Mouse (Mus musculus): ENCODE data around the gene Pde2a. TPM values are rescaled to one million over a fixed set of nuclear protein-coding genes. Genes with fewer than 3 reads are reported as not detected.

Gene Pde2a
- polyA plus RNA-seq, 1 experiment from 2014 or later = 33.5 TPM

DNA sequence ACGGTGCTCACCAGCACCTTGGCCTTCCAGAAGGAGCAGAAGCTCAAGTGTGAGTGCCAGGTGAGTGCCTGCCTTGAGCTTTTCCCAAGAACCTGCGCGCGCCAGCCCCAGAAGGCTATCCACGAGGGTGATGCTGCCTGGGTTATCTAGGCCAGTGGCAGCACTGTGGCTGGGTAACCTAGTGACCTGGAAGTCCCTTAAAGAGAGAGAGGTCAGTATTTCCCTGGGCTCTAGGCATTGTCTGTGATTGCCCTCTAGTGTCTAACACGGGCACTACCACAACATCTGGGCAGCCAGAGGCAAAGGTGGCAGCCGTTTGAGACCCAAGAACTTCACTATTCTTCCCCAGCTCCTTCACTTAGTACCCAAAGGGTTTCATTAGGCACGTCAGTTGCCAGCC, 81.9 kb downstream of the Pde2a start:
- Histone ChIP-seq H3K9ac (ENCODE audit: low read depth, low read length) (no peak overlapping the region), H3K4me1 (ENCODE audit: control insufficient read depth, insufficient read depth, low read depth, low read length) (peaks cover 4% of the 10 kb centered on the region; the same call in 1 of the 2 replicates), H3K9me3 (ENCODE audit: control insufficient read depth, low read length) (no peaks in the 10 kb centered on the region), H3K36me3 (ENCODE audit: control insufficient read depth, insufficient read depth, low read length) (0 out of 2 replicates have a peak, but pooled peaks cover 2% of the 10 kb centered on the region), H3K27ac (ENCODE audit: low read depth, low read length) (no peak overlapping the region), H3K4me3 (ENCODE audit: low read length) (no peak overlapping the region), H3K4me2 (ENCODE audit: low read length) (no peak overlapping the region), H3K27me3 (replicated peaks; ENCODE audit: control insufficient read depth, insufficient read depth, low read length) (peaks cover 20% of the 10 kb centered on the region)
- ATAC-seq = 0 out of 2 replicates have a peak, but pooled peaks have one; percentile 40
- WGBS = 21% methylated on average over 8 of the region's 8 CpGs

DNA sequence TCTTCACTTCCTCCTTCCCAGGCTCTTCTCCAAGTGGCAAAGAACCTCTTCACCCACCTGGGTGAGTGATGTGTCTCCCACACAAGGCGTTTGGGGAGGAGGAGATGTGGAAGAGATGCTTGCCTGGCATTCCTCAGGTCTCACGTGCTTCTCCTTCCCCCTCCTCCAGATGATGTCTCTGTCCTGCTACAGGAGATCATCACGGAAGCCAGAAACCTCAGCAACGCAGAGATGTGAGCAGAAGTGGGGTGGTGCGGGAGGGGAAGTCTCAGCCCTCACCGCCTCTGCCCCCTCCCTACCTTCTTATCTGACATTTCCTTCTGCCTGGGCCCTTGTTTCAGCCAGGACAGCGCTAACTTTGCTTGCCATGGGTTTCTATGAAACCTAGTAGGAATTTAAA, 82.3 kb downstream of the Pde2a start:
- 54% methylated on average over 7 of the region's 7 CpGs for WGBS
- no peaks in the 10 kb centered on the region for H3K9me3 ChIP-seq (ENCODE audit: control insufficient read depth, low read length)
- H3K27me3 ChIP-seq (replicated peaks; ENCODE audit: control insufficient read depth, insufficient read depth, low read length) = peaks cover 20% of the 10 kb centered on the region
- H3K9ac ChIP-seq (ENCODE audit: low read depth, low read length) = no peak overlapping the region
- 0 out of 2 replicates have a peak, but pooled peaks cover 2% of the 10 kb centered on the region for H3K36me3 ChIP-seq (ENCODE audit: control insufficient read depth, insufficient read depth, low read length)
- no peak overlapping the region for H3K4me3 ChIP-seq (ENCODE audit: low read length)
- no peak for ATAC-seq
- no peak overlapping the region for H3K27ac ChIP-seq (ENCODE audit: low read depth, low read length)
- H3K4me1 ChIP-seq (ENCODE audit: control insufficient read depth, insufficient read depth, low read depth, low read length) = peaks cover 4% of the 10 kb centered on the region; the same call in 1 of the 2 replicates
- no peak overlapping the region for H3K4me2 ChIP-seq (ENCODE audit: low read length)

DNA sequence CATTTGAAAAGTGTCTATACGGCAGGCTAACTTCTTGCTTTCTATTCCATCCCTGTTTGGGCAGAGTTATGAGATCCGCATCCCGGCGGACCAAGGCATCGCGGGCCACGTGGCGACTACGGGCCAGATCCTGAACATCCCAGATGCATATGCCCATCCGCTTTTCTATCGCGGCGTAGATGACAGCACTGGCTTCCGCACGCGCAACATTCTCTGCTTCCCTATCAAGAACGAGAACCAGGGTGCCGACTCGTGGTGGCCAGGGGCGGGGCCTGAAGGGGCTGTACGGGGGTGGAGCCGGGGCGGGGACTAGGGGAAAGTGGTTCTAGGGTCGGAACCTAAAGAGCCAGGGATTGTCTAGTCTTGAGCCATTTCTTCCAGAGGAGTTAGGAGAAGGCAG, 83.0 kb downstream of the Pde2a start:
- Histone ChIP-seq H3K4me2 (ENCODE audit: low read length) (peak overlapping the region; percentile 57), H3K9me3 (ENCODE audit: control insufficient read depth, low read length) (no peaks in the 10 kb centered on the region), H3K36me3 (ENCODE audit: control insufficient read depth, insufficient read depth, low read length) (0 out of 2 replicates have a peak, but pooled peaks cover 2% of the 10 kb centered on the region), H3K27me3 (replicated peaks; ENCODE audit: control insufficient read depth, insufficient read depth, low read length) (peaks cover 20% of the 10 kb centered on the region), H3K4me1 (ENCODE audit: control insufficient read depth, insufficient read depth, low read depth, low read length) (peaks cover 4% of the 10 kb centered on the region; the same call in 1 of the 2 replicates), H3K27ac (ENCODE audit: low read depth, low read length) (no peak overlapping the region), H3K4me3 (ENCODE audit: low read length) (peak overlapping the region; percentile 30), H3K9ac (ENCODE audit: low read depth, low read length) (peak overlapping the region; percentile 41; the same call in 1 of the 2 replicates)
- peak; percentile 43; the same call in 1 of the 2 replicates for ATAC-seq
- WGBS = 9% methylated on average over 24 of the region's 24 CpGs

DNA sequence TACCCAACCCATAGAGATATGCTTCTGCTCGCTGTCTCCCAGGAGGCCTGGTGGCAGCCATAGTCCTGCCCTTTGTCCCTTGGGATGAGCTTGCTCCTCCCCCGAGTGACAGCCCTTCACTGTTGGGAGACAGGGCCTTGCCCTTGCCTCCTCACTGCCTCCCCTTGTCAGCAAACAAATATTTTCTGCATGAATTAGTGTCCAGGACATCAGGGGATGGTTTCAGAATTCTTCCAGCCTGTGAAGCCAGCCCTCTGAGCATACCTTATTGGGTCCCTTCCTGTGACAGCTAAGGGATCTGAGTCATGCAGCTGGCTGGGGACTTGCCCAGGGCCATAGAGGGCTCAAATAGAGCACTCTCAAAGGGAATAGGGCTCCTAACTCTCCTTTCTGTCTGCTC, 87.7 kb downstream of the Pde2a start:
- no peak for ATAC-seq
- H3K9ac ChIP-seq (ENCODE audit: low read depth, low read length) = no peak overlapping the region
- peaks cover 4% of the 10 kb centered on the region; the same call in 1 of the 2 replicates for H3K4me1 ChIP-seq (ENCODE audit: control insufficient read depth, insufficient read depth, low read depth, low read length)
- WGBS = 34% methylated on average over 2 of the region's 2 CpGs
- 0 out of 2 replicates have a peak, but pooled peaks cover 2% of the 10 kb centered on the region for H3K36me3 ChIP-seq (ENCODE audit: control insufficient read depth, insufficient read depth, low read length)
- H3K4me2 ChIP-seq (ENCODE audit: low read length) = no peak overlapping the region
- H3K4me3 ChIP-seq (ENCODE audit: low read length) = no peak overlapping the region
- H3K27me3 ChIP-seq (replicated peaks; ENCODE audit: control insufficient read depth, insufficient read depth, low read length) = peaks cover 9% of the 10 kb centered on the region
- H3K27ac ChIP-seq (ENCODE audit: low read depth, low read length) = no peak overlapping the region
- H3K9me3 ChIP-seq (ENCODE audit: control insufficient read depth, low read length) = no peaks in the 10 kb centered on the region

DNA sequence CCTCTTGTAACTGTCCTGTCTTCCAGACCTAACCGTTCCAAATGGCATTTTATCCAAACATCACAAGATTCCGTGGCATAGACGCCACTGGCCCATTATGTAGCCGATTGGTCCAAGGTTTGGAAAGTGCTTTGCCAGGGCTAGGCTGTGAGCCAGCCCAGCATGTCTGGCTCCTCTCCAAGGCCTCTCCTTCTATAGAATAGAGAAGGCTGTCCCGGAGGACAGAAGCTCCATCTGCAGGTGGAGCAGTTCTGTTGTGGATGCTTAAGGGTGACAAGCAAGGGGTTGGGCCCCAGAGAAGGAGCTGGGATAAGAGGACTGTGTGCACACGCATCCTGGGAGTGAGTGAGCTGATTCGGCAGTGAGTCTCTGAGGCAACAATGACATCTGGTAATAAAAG, 92.2 kb downstream of the Pde2a start:
- Histone ChIP-seq H3K9ac (ENCODE audit: low read depth, low read length) (no peak overlapping the region), H3K4me1 (ENCODE audit: control insufficient read depth, insufficient read depth, low read depth, low read length) (no peaks in the 10 kb centered on the region), H3K4me2 (ENCODE audit: low read length) (no peak overlapping the region), H3K27me3 (replicated peaks; ENCODE audit: control insufficient read depth, insufficient read depth, low read length) (no peaks in the 10 kb centered on the region), H3K4me3 (ENCODE audit: low read length) (no peak overlapping the region), H3K36me3 (ENCODE audit: control insufficient read depth, insufficient read depth, low read length) (no peaks in the 10 kb centered on the region), H3K9me3 (ENCODE audit: control insufficient read depth, low read length) (no peaks in the 10 kb centered on the region), H3K27ac (ENCODE audit: low read depth, low read length) (no peak overlapping the region)
- peak; percentile 63; the same call in 1 of the 2 replicates for ATAC-seq
- 50% methylated on average over 7 of the region's 7 CpGs for WGBS

DNA sequence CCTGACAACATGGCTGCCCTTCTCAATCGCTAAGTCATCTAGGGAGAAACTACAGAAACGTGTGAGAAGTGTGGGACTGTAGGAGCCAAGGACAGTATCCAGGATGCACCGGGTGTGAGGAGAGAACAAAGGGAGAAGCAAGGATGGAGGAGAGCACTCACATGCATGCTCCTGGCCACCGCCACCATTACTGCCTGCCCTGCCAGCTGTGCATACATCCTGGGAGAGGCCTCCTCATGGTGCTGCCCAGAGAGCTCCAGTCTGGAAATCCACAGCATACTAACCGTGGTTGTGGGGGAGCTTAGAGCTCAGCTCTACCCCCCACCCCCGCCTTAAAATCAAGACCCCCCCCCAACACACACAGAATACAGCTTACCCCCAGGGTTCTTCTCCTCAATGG, 93.3 kb downstream of the Pde2a start:
- Histone ChIP-seq H3K9ac (ENCODE audit: low read depth, low read length) (no peak overlapping the region), H3K4me3 (ENCODE audit: low read length) (no peak overlapping the region), H3K27me3 (replicated peaks; ENCODE audit: control insufficient read depth, insufficient read depth, low read length) (no peaks in the 10 kb centered on the region), H3K36me3 (ENCODE audit: control insufficient read depth, insufficient read depth, low read length) (no peaks in the 10 kb centered on the region), H3K4me2 (ENCODE audit: low read length) (no peak overlapping the region), H3K9me3 (ENCODE audit: control insufficient read depth, low read length) (no peaks in the 10 kb centered on the region), H3K27ac (ENCODE audit: low read depth, low read length) (no peak overlapping the region), H3K4me1 (ENCODE audit: control insufficient read depth, insufficient read depth, low read depth, low read length) (no peaks in the 10 kb centered on the region)
- no peak for ATAC-seq
- 71% methylated on average over 6 of the region's 6 CpGs for WGBS

DNA sequence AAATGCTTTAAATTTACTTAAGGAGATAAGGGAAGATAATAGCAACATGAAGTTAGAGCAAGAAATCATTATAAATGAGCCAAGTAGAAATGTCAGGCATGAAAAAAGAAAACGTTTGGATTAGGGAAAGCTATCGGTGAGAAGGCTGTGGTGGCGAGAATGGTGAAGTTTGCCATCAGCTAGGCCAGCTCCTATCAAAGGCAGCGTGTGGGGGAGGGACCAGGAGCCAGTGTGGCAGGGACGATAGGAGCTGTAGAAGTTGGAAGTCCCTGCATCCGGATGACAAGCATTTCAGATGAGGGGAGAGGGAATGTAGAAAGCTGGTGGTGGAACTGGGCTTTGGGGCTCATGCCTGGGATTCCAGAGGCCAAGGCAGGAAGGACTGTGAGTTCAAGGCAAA, 93.8 kb downstream of the Pde2a start:
- no peak overlapping the region; the same call in 1 of the 2 replicates for H3K27ac ChIP-seq (ENCODE audit: low read depth, low read length)
- H3K36me3 ChIP-seq (ENCODE audit: control insufficient read depth, insufficient read depth, low read length) = no peaks in the 10 kb centered on the region
- H3K9ac ChIP-seq (ENCODE audit: low read depth, low read length) = no peak overlapping the region
- 54% methylated on average over 6 of the region's 6 CpGs for WGBS
- ATAC-seq = no peak
- H3K4me2 ChIP-seq (ENCODE audit: low read length) = no peak overlapping the region
- no peak overlapping the region for H3K4me3 ChIP-seq (ENCODE audit: low read length)
- no peaks in the 10 kb centered on the region for H3K4me1 ChIP-seq (ENCODE audit: control insufficient read depth, insufficient read depth, low read depth, low read length)
- H3K27me3 ChIP-seq (replicated peaks; ENCODE audit: control insufficient read depth, insufficient read depth, low read length) = no peaks in the 10 kb centered on the region
- H3K9me3 ChIP-seq (ENCODE audit: control insufficient read depth, low read length) = no peaks in the 10 kb centered on the region

DNA sequence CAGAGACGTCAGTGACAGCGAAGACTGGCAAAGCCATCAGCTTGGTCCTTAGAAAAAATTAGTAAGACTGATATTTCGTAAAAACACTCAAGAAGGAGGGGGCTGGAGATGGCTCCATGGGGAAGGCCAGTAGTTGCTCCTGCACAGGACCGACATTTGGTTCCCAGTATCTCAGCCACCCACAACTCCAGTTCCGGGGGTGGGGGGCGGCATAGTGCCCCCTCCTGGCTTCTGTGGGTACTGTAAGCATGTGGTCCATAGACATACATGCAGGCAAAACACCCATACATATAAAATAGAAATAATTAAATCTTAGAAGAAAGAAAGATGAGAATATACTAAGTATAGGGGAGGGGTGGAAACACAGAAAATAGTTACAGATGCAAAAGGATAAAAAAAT, 95.0 kb downstream of the Pde2a start:
- no peak overlapping the region for H3K4me3 ChIP-seq (ENCODE audit: low read length)
- no peaks in the 10 kb centered on the region for H3K9me3 ChIP-seq (ENCODE audit: control insufficient read depth, low read length)
- H3K27me3 ChIP-seq (replicated peaks; ENCODE audit: control insufficient read depth, insufficient read depth, low read length) = no peaks in the 10 kb centered on the region
- WGBS = 66% methylated on average over 6 of the region's 6 CpGs
- no peaks in the 10 kb centered on the region for H3K4me1 ChIP-seq (ENCODE audit: control insufficient read depth, insufficient read depth, low read depth, low read length)
- no peak overlapping the region for H3K9ac ChIP-seq (ENCODE audit: low read depth, low read length)
- no peaks in the 10 kb centered on the region for H3K36me3 ChIP-seq (ENCODE audit: control insufficient read depth, insufficient read depth, low read length)
- H3K4me2 ChIP-seq (ENCODE audit: low read length) = no peak overlapping the region
- no peak for ATAC-seq
- H3K27ac ChIP-seq (ENCODE audit: low read depth, low read length) = no peak overlapping the region

DNA sequence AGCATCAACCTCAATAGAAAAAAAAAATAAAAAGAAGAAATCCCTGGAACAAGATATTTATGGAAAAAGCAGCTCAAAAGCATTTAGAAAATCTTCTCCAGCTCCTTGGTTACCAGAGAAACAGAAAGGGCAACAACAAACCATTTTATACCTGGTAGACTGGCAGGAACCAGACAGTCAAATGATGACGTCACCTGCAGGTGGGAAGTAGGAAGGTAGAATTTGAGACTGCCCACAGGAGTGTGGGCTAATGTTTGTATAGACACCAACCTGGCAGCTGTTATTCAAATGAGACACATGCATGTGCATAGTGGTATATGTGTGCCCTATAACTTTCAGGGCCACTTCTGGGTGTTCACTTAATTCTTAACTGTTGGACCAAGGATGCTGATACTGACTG, 100.2 kb downstream of the Pde2a start:
- no peak for ATAC-seq

DNA sequence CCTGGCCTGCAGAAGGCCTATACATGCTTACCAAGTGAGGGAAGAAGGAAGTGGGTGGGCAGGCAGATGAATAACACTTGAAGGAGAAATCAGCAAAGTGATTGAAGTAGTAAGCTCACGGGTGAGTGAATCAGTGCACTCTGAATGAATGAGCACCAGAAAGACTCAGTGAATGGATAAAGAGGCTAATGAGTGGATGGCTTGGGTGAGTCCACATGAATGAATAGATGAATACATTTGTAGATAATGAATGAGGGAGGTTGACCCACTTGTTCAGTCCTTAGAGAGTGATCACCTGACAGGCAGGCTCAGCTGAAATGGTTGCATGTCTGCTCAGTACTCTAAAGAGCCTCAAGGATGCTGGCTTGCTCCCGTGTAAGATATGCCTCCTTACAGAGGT, 101.7 kb downstream of the Pde2a start:
- Histone ChIP-seq H3K4me1 (ENCODE audit: control insufficient read depth, insufficient read depth, low read depth, low read length) (no peaks in the 10 kb centered on the region), H3K9me3 (ENCODE audit: control insufficient read depth, low read length) (no peaks in the 10 kb centered on the region), H3K27ac (ENCODE audit: low read depth, low read length) (no peak overlapping the region), H3K27me3 (replicated peaks; ENCODE audit: control insufficient read depth, insufficient read depth, low read length) (no peaks in the 10 kb centered on the region), H3K4me2 (ENCODE audit: low read length) (no peak overlapping the region), H3K4me3 (ENCODE audit: low read length) (no peak overlapping the region), H3K9ac (ENCODE audit: low read depth, low read length) (no peak overlapping the region), H3K36me3 (ENCODE audit: control insufficient read depth, insufficient read depth, low read length) (no peaks in the 10 kb centered on the region)
- peak; percentile 51 for ATAC-seq
- WGBS = 31% methylated on average over 2 of the region's 2 CpGs

More for the DNA sequence above, 100.2 kb downstream of the Pde2a start:
- WGBS = 70% methylated on average over 1 of the region's 1 CpGs
- Histone ChIP-seq H3K27me3 (replicated peaks; ENCODE audit: control insufficient read depth, insufficient read depth, low read length) (no peaks in the 10 kb centered on the region), H3K4me3 (ENCODE audit: low read length) (no peak overlapping the region), H3K9me3 (ENCODE audit: control insufficient read depth, low read length) (no peaks in the 10 kb centered on the region), H3K36me3 (ENCODE audit: control insufficient read depth, insufficient read depth, low read length) (no peaks in the 10 kb centered on the region), H3K9ac (ENCODE audit: low read depth, low read length) (no peak overlapping the region), H3K4me1 (ENCODE audit: control insufficient read depth, insufficient read depth, low read depth, low read length) (no peaks in the 10 kb centered on the region), H3K4me2 (ENCODE audit: low read length) (no peak overlapping the region), H3K27ac (ENCODE audit: low read depth, low read length) (no peak overlapping the region)

Measured in hindbrain, embryonic 16.5 days (tissue).